Mouse (Mus musculus) thymus, adult 2 months (tissue): Measurements from ENCODE around the gene Tspan10.
"Not testable (repeated sequence)": the region's sequence is repeated elsewhere in the genome, so short reads cannot be mapped to it uniquely, and the experiment has no call there.

Experiments
- CTCF ChIP-seq: fragments of 200-500 bp; IDR thresholded peaks from 2 replicates; pipeline ENCODE4 v1.5.1; 2012; ENCODE audit warnings: mild to moderate bottlenecking, control low read depth, low read length, moderate library complexity, borderline replicate concordance; ENCODE audit not compliant: control insufficient read depth, poor library complexity, insufficient read depth; ENCODE audit errors: extremely low read depth
- POLR2A ChIP-seq: fragments of 200-500 bp; IDR thresholded peaks from 2 replicates; pipeline ENCODE4 v1.6.1; 2012; ENCODE audit warnings: mild to moderate bottlenecking, low read length, control low read depth, moderate library complexity; ENCODE audit not compliant: control insufficient read depth, poor library complexity, insufficient read depth; ENCODE audit errors: extremely low read depth

DNA sequence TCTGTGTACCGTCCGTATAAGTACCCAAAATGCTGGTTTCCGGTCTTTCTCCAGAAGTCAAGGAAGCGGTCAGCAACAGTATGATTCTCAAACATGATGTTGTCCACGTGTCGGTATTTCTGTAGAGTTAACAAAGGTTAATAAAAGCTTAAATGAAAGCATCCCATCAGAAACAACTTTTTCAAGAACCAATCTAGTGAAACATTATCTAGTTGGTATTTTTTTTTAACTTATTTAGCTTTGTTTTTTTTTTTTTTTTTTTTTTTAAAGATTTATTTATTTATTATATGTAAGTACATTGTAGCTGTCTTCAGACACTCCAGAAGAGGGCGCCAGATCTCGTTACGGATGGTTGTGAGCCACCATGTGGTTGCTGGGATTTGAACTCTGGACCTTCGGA lies 28.8 kb upstream of the Tspan10 start:
- TF ChIP-seq CTCF, POLR2A: not testable (repeated sequence)
